Mouse (Mus musculus) erythroblast, embryonic 14.5 days (primary cell): ENCODE data around the gene Iqcg.

Experiments used
- GATA1 ChIP-seq: IDR thresholded peaks from 2 replicates; pipeline ENCODE4 v1.6.1; 2012; ENCODE audit warnings: low read length, inconsistent platforms, mixed read lengths
- TAL1 ChIP-seq: IDR thresholded peaks from 3 replicates; pipeline ENCODE4 v1.6.1; 2012; ENCODE audit warnings: low read length, inconsistent platforms, mixed read lengths

GRCm38 (mm10) chr16:33076078-33076477, 20.1 kb upstream of the Iqcg start:
- TF ChIP-seq TAL1 = no peak
- no peak for TF ChIP-seq GATA1
